Mouse (Mus musculus): ENCODE results near the gene Pgap1. TPM values are rescaled to one million over a fixed set of nuclear protein-coding genes. Genes with fewer than 3 reads are reported as not detected.

Gene Pgap1
- total RNA-seq, 1 experiment, result 21.8 TPM

- TF ChIP-seq ZNF384 (IDR thresholded peaks at IDR 0.05; ENCODE audit: low read depth, low read length), result no peak
- TF ChIP-seq MAFK (IDR thresholded peaks at IDR 0.05; ENCODE audit: insufficient read depth, low read depth, low read length), result no peak
- no peak for TF ChIP-seq ZC3H11A (IDR thresholded peaks at IDR 0.05; ENCODE audit: borderline replicate concordance, low read depth, low read length)
- no peak for TF ChIP-seq CHD2 (IDR thresholded peaks at IDR 0.05; ENCODE audit: low read depth, low read length)
- TF ChIP-seq HCFC1 (IDR thresholded peaks at IDR 0.05; ENCODE audit: borderline replicate concordance, insufficient read depth, low read length), result no peak
- no peak for DNase-seq (ENCODE audit: low read depth, low spot score)
- in situ Hi-C loops (cut with MboI; ENCODE audit: low sequenced_read_pairs in 2 of 2, unreplicated experiment in 2 of 2), result no loop called here
- Histone ChIP-seq H3K9me3 (ENCODE audit: control insufficient read depth, insufficient read depth, low read depth, low read length) (no peaks in the 10 kb centered on the region), H3K36me3 (ENCODE audit: control insufficient read depth, insufficient read depth, low read length, poor library complexity, severe bottlenecking) (no peaks in the 10 kb centered on the region), H3K9ac (ENCODE audit: insufficient read depth, low read depth, low read length, poor library complexity, severe bottlenecking) (no peak overlapping the region), H3K4me1 (ENCODE audit: control insufficient read depth in 2 of 2, insufficient read depth in 2 of 2, low read length in 2 of 2, poor library complexity in 1 of 2) (no peaks in the 10 kb centered on the region), H3K4me3 (ENCODE audit: insufficient read depth in 1 of 2, low read depth in 1 of 2, low read length in 2 of 2, poor library complexity in 1 of 2, severe bottlenecking in 1 of 2) (no peak overlapping the region), H3K27ac (ENCODE audit: insufficient read depth, low read depth, low read length, poor library complexity, severe bottlenecking) (no peak overlapping the region)
Measured at GRCm38 (mm10) chr1:54545200-54545599, 12.3 kb downstream of the Pgap1 start.

- TF ChIP-seq CHD2 (IDR thresholded peaks at IDR 0.05; ENCODE audit: low read depth, low read length), result no peak
- TF ChIP-seq ZNF384 (IDR thresholded peaks at IDR 0.05; ENCODE audit: low read depth, low read length), result no peak
- no peak for TF ChIP-seq ZC3H11A (IDR thresholded peaks at IDR 0.05; ENCODE audit: borderline replicate concordance, low read depth, low read length)
- no peak for TF ChIP-seq HCFC1 (IDR thresholded peaks at IDR 0.05; ENCODE audit: borderline replicate concordance, insufficient read depth, low read length)
- no peak for TF ChIP-seq MAFK (IDR thresholded peaks at IDR 0.05; ENCODE audit: insufficient read depth, low read depth, low read length)
- Histone ChIP-seq H3K9me3 (ENCODE audit: control insufficient read depth, insufficient read depth, low read depth, low read length) (no peaks in the 10 kb centered on the region), H3K4me1 (ENCODE audit: control insufficient read depth in 2 of 2, insufficient read depth in 2 of 2, low read length in 2 of 2, poor library complexity in 1 of 2) (no peaks in the 10 kb centered on the region), H3K36me3 (ENCODE audit: control insufficient read depth, insufficient read depth, low read length, poor library complexity, severe bottlenecking) (no peaks in the 10 kb centered on the region; the same call in 1 of the 2 replicates), H3K4me3 (ENCODE audit: insufficient read depth in 1 of 2, low read depth in 1 of 2, low read length in 2 of 2, poor library complexity in 1 of 2, severe bottlenecking in 1 of 2) (no peak overlapping the region), H3K27ac (ENCODE audit: insufficient read depth, low read depth, low read length, poor library complexity, severe bottlenecking) (no peak overlapping the region), H3K9ac (ENCODE audit: insufficient read depth, low read depth, low read length, poor library complexity, severe bottlenecking) (no peak overlapping the region)
- no peak for DNase-seq (ENCODE audit: low read depth, low spot score)
- in situ Hi-C loops (cut with MboI; ENCODE audit: low sequenced_read_pairs in 2 of 2, unreplicated experiment in 2 of 2), result no loop called here
Measured at GRCm38 (mm10) chr1:54542920-54543319, 14.6 kb downstream of the Pgap1 start.

GRCm38 (mm10) chr1:54531170-54531569 is 26.3 kb downstream of the Pgap1 start:
- TF ChIP-seq HCFC1 (IDR thresholded peaks at IDR 0.05; ENCODE audit: borderline replicate concordance, insufficient read depth, low read length) (no peak), CHD2 (IDR thresholded peaks at IDR 0.05; ENCODE audit: low read depth, low read length) (no peak), ZC3H11A (IDR thresholded peaks at IDR 0.05; ENCODE audit: borderline replicate concordance, low read depth, low read length) (no peak), MAFK (IDR thresholded peaks at IDR 0.05; ENCODE audit: insufficient read depth, low read depth, low read length) (no peak), ZNF384 (IDR thresholded peaks at IDR 0.05; ENCODE audit: low read depth, low read length) (no peak)
- H3K9ac ChIP-seq (ENCODE audit: insufficient read depth, low read depth, low read length, poor library complexity, severe bottlenecking), result no peak overlapping the region
- in situ Hi-C loops (cut with MboI; ENCODE audit: low sequenced_read_pairs in 2 of 2, unreplicated experiment in 2 of 2), result no loop called here
- H3K36me3 ChIP-seq (ENCODE audit: control insufficient read depth, insufficient read depth, low read length, poor library complexity, severe bottlenecking), result no peaks in the 10 kb centered on the region
- H3K9me3 ChIP-seq (ENCODE audit: control insufficient read depth, insufficient read depth, low read depth, low read length), result no peaks in the 10 kb centered on the region
- no peak for DNase-seq (ENCODE audit: low read depth, low spot score)
- H3K27ac ChIP-seq (ENCODE audit: insufficient read depth, low read depth, low read length, poor library complexity, severe bottlenecking), result no peak overlapping the region
- H3K4me3 ChIP-seq (ENCODE audit: insufficient read depth in 1 of 2, low read depth in 1 of 2, low read length in 2 of 2, poor library complexity in 1 of 2, severe bottlenecking in 1 of 2), result no peak overlapping the region
- H3K4me1 ChIP-seq (ENCODE audit: control insufficient read depth in 2 of 2, insufficient read depth in 2 of 2, low read length in 2 of 2, poor library complexity in 1 of 2), result no peaks in the 10 kb centered on the region

- peaks cover 2% of the 10 kb centered on the region; the same call in 1 of the 2 replicates for H3K36me3 ChIP-seq (ENCODE audit: control insufficient read depth, insufficient read depth, low read length, poor library complexity, severe bottlenecking)
- H3K9ac ChIP-seq (ENCODE audit: insufficient read depth, low read depth, low read length, poor library complexity, severe bottlenecking), result no peak overlapping the region
- no peak for DNase-seq (ENCODE audit: low read depth, low spot score)
- H3K4me1 ChIP-seq (ENCODE audit: control insufficient read depth in 2 of 2, insufficient read depth in 2 of 2, low read length in 2 of 2, poor library complexity in 1 of 2), result no peaks in the 10 kb centered on the region
- H3K9me3 ChIP-seq (ENCODE audit: control insufficient read depth, insufficient read depth, low read depth, low read length), result no peaks in the 10 kb centered on the region
- TF ChIP-seq MAFK (IDR thresholded peaks at IDR 0.05; ENCODE audit: insufficient read depth, low read depth, low read length) (no peak), ZC3H11A (IDR thresholded peaks at IDR 0.05; ENCODE audit: borderline replicate concordance, low read depth, low read length) (no peak), ZNF384 (IDR thresholded peaks at IDR 0.05; ENCODE audit: low read depth, low read length) (no peak), HCFC1 (IDR thresholded peaks at IDR 0.05; ENCODE audit: borderline replicate concordance, insufficient read depth, low read length) (no peak), CHD2 (IDR thresholded peaks at IDR 0.05; ENCODE audit: low read depth, low read length) (no peak)
- H3K4me3 ChIP-seq (ENCODE audit: insufficient read depth in 1 of 2, low read depth in 1 of 2, low read length in 2 of 2, poor library complexity in 1 of 2, severe bottlenecking in 1 of 2), result no peak overlapping the region
- in situ Hi-C loops (cut with MboI; ENCODE audit: low sequenced_read_pairs in 2 of 2, unreplicated experiment in 2 of 2), result no loop called here
- H3K27ac ChIP-seq (ENCODE audit: insufficient read depth, low read depth, low read length, poor library complexity, severe bottlenecking), result no peak overlapping the region
Measured at GRCm38 (mm10) chr1:54523717-54524116, 33.8 kb downstream of the Pgap1 start.
